Mouse (Mus musculus) heart, adult 2 months (tissue): Measurements from ENCODE around the gene Ubqln1.

Experiments
- CTCF ChIP-seq: fragments of 200-600 bp; IDR thresholded peaks from 2 replicates; pipeline ENCODE4 v1.8.1; 2022; ENCODE audit warnings: antibody characterized with exemption, mild to moderate bottlenecking, moderate library complexity
- POLR2A ChIP-seq: fragments of 200-500 bp; IDR thresholded peaks from 2 replicates; pipeline ENCODE4 v1.6.1; 2011; ENCODE audit warnings: mild to moderate bottlenecking, low read depth, low read length, control low read depth; ENCODE audit not compliant: insufficient read depth

DNA sequence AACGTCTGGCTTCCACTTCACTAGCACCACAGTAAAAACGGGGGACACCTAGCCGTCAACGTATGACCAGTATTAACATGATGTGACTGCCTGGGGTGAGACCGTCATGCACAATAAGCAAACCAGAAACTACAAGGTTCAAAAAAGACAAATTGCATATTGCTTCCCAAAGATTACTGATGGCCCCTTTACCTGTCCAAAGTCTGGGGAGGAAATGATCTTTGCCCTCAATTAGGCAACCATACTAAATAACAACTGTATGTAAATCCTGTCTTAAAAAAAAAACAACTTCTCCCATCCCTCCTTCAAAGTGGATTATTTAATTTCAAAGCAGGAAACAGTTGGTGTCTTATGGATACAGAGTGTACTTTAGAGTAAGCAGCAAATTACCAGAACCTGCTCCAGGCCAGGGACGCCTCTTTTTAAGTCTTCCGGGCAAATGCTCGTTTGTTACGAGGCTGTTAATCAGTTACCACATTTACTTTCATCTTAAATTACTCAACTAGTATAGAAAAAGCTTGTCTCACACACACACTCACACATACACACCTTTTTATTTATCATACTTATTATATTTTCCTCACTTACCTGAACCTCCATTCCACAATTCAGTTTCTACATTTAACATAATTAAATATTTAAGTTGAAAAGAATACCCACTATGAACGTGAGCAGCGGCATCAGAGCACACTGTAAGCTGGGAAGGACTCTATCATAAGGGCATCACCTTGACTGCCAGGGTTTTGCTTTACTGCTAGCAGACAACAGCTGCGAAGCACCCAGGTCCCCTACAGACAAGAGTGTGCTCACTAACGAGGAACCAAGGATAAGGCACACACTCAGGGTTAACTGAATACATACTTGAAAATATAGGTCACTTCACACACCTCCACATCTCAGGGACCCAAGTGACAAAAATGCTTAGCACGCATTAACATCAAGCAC lies 33.6 kb downstream of the Ubqln1 start:
- TF ChIP-seq CTCF (no peak), POLR2A (no peak)
